Mouse (Mus musculus): Measurements from ENCODE around the gene Cdk18. TPM values are rescaled to one million over a fixed set of nuclear protein-coding genes. Genes with fewer than 3 reads are reported as not detected.

Cdk18 gene
- total and polyA plus RNA-seq, 3 experiments: 0.32 to 2.5 (median 1.1) TPM

DNA sequence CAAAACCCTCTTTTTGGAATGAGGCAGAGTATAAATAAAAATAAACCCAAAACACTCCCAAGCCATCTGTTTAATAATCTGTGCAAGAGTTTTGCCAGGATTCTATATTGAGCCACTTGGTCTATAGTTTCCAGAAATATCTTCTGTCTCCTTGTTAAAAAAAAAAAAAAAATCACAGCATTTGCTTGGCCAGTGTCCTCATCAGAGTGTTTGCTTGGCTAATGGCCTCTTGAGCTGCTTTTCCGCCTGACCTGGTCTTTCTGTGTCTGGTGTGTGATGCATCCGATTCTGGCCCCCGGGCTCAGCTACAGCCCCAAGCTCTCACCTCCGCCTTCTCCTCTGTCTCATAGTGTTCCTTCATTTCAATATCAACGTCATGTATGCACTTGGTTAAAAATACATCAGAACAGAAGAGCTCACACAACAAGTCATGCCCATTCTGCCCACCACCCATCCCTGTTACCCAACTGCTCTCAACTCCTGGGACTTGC lies 51.3 kb downstream of the Cdk18 start:
- peaks cover 5 to 19% of the 10 kb centered on the region in 2 experiments; a peak in 3 of 4 replicates for H3K4me1 ChIP-seq (ENCODE audit: control insufficient read depth in 1 of 2, insufficient read depth in 2 of 2)
- H3K4me3 ChIP-seq (replicated peaks in 1 of 3; ENCODE audit: low read depth in 2 of 3, low read length in 2 of 3, poor library complexity in 1 of 3): no peak overlapping the region
- no peak for DNase-seq (ENCODE audit: extremely low read depth)
- peaks cover 7% of the 10 kb centered on the region for H3K27me3 ChIP-seq (replicated peaks)
- H3K79me2 ChIP-seq (replicated peaks; ENCODE audit: control insufficient read depth, extremely low read depth, insufficient read depth, poor library complexity, severe bottlenecking): no peaks in the 10 kb centered on the region
- TF ChIP-seq GABPA (IDR thresholded peaks at IDR 0.05; ENCODE audit: insufficient replicate concordance, low read depth, low read length): no peak
- no peak for TF ChIP-seq JUN (IDR thresholded peaks at IDR 0.05; ENCODE audit: insufficient read depth, low read depth, low read length)
- no peak for TF ChIP-seq EP300 (IDR thresholded peaks at IDR 0.05; ENCODE audit: low read length)
- no peak for TF ChIP-seq SIN3A (IDR thresholded peaks at IDR 0.05; ENCODE audit: low read length)
- TF ChIP-seq SMC3 (IDR thresholded peaks at IDR 0.05; ENCODE audit: low read depth, low read length): no peak
- no peak for TF ChIP-seq CTCF (conservative IDR thresholded peaks at IDR 0.05 in 1 of 2, IDR thresholded peaks at IDR 0.05 in 1 of 2; ENCODE audit: low read depth in 2 of 2, low read length in 2 of 2)
- no peak for TF ChIP-seq JUND (conservative IDR thresholded peaks at IDR 0.05; ENCODE audit: low read depth, low read length)
- no peak for TF ChIP-seq ZNF384 (IDR thresholded peaks at IDR 0.05; ENCODE audit: low read depth, low read length)
- no peak for TF ChIP-seq POLR2A (IDR thresholded peaks at IDR 0.05; ENCODE audit: low read depth, low read length)
- no peak for TF ChIP-seq ETS1 (conservative IDR thresholded peaks at IDR 0.05; ENCODE audit: low read depth, low read length)
- no peak for TF ChIP-seq BHLHE40 (IDR thresholded peaks at IDR 0.05; ENCODE audit: low read depth, low read length)
- TF ChIP-seq IRF4 (IDR thresholded peaks at IDR 0.05; ENCODE audit: low read depth, low read length): no peak
- no peak for TF ChIP-seq CHD1 (IDR thresholded peaks at IDR 0.05; ENCODE audit: low read depth, low read length)
- no peak for TF ChIP-seq ELF1 (IDR thresholded peaks at IDR 0.05; ENCODE audit: low read depth, low read length)
- dilution Hi-C loops (cut with MboI; ENCODE audit: extremely low pct_ligation_motif_present, extremely low pct_unique_long_range_greater_than_20kb, low sequenced_read_pairs) (no loop called here), in situ Hi-C loops (cut with MboI; ENCODE audit: low pct_ligation_motif_present, low pct_unique_long_range_greater_than_20kb, low sequenced_read_pairs) (no loop called here)
- H3K4me2 ChIP-seq (ENCODE audit: insufficient read depth, low read depth, poor library complexity, severe bottlenecking): no peak overlapping the region
- no peaks in the 10 kb centered on the region for H3K9me3 ChIP-seq (replicated peaks; ENCODE audit: low read length)
- no peak overlapping the region for H3K27ac ChIP-seq (ENCODE audit: insufficient read depth, low read depth)
- H3K9ac ChIP-seq (ENCODE audit: insufficient read depth, low read depth): no peak overlapping the region
- no peaks in the 10 kb centered on the region for H3K36me3 ChIP-seq (replicated peaks in 1 of 2; ENCODE audit: control insufficient read depth in 1 of 2, insufficient read depth in 1 of 2, low read length in 1 of 2)

GRCm38 (mm10) chr1:132085181-132086049 lies 54.1 kb downstream of the Cdk18 start:
- H3K36me3 ChIP-seq (replicated peaks in 1 of 2; ENCODE audit: control insufficient read depth in 1 of 2, insufficient read depth in 1 of 2, low read length in 1 of 2): no peaks in the 10 kb centered on the region
- in situ Hi-C loops (cut with MboI; ENCODE audit: low pct_ligation_motif_present, low pct_unique_long_range_greater_than_20kb, low sequenced_read_pairs): no loop called here
- no peak for DNase-seq (ENCODE audit: extremely low read depth)
- H3K27me3 ChIP-seq (replicated peaks): peaks cover 7% of the 10 kb centered on the region
- H3K27ac ChIP-seq (ENCODE audit: insufficient read depth, low read depth): no peak overlapping the region
- H3K9ac ChIP-seq (ENCODE audit: insufficient read depth, low read depth): no peak overlapping the region
- no peak overlapping the region for H3K4me3 ChIP-seq (replicated peaks in 1 of 3; ENCODE audit: low read depth in 2 of 3, low read length in 2 of 3, poor library complexity in 1 of 3)
- dilution Hi-C loops (cut with MboI; ENCODE audit: extremely low pct_ligation_motif_present, extremely low pct_unique_long_range_greater_than_20kb, low sequenced_read_pairs): no loop called here
- no peaks in the 10 kb centered on the region for H3K79me2 ChIP-seq (replicated peaks; ENCODE audit: control insufficient read depth, extremely low read depth, insufficient read depth, poor library complexity, severe bottlenecking)
- peaks cover 7% of the 10 kb centered on the region for H3K9me3 ChIP-seq (replicated peaks; ENCODE audit: low read length)
- no peak overlapping the region for H3K4me2 ChIP-seq (ENCODE audit: insufficient read depth, low read depth, poor library complexity, severe bottlenecking)
- TF ChIP-seq TCF12 (IDR thresholded peaks at IDR 0.05; ENCODE audit: low read depth, low read length) (no peak), NELFE (IDR thresholded peaks at IDR 0.05; ENCODE audit: low read depth, low read length) (no peak), ETS1 (conservative IDR thresholded peaks at IDR 0.05; ENCODE audit: low read depth, low read length) (no peak), SMC3 (IDR thresholded peaks at IDR 0.05; ENCODE audit: low read depth, low read length) (no peak), PAX5 (IDR thresholded peaks at IDR 0.05; ENCODE audit: low read length) (no peak), GABPA (IDR thresholded peaks at IDR 0.05; ENCODE audit: insufficient replicate concordance, low read depth, low read length) (no peak), RCOR1 (conservative IDR thresholded peaks at IDR 0.05; ENCODE audit: low read depth, low read length) (no peak), BHLHE40 (IDR thresholded peaks at IDR 0.05; ENCODE audit: low read depth, low read length) (no peak), SIN3A (IDR thresholded peaks at IDR 0.05; ENCODE audit: low read length) (no peak), CTCF (conservative IDR thresholded peaks at IDR 0.05 in 1 of 2, IDR thresholded peaks at IDR 0.05 in 1 of 2; ENCODE audit: low read depth in 2 of 2, low read length in 2 of 2) (no peak), MXI1 (IDR thresholded peaks at IDR 0.05; ENCODE audit: low read depth, low read length) (no peak), HCFC1 (IDR thresholded peaks at IDR 0.05; ENCODE audit: low read depth, low read length) (no peak), MYC (IDR thresholded peaks at IDR 0.05; ENCODE audit: low read depth, low read length) (no peak), IRF4 (IDR thresholded peaks at IDR 0.05; ENCODE audit: low read depth, low read length) (no peak), JUN (IDR thresholded peaks at IDR 0.05; ENCODE audit: insufficient read depth, low read depth, low read length) (no peak), ZC3H11A (IDR thresholded peaks at IDR 0.05; ENCODE audit: low read depth, low read length) (no peak), UBTF (IDR thresholded peaks at IDR 0.05; ENCODE audit: low read depth, low read length) (no peak), ZKSCAN1 (IDR thresholded peaks at IDR 0.05; ENCODE audit: borderline replicate concordance, low read depth, low read length) (no peak), EP300 (IDR thresholded peaks at IDR 0.05; ENCODE audit: low read length) (no peak), MAFK (IDR thresholded peaks at IDR 0.05; ENCODE audit: insufficient replicate concordance, low read length) (no peak)
- peaks cover 4 to 11% of the 10 kb centered on the region in 2 experiments; a peak in 2 of 4 replicates for H3K4me1 ChIP-seq (ENCODE audit: control insufficient read depth in 1 of 2, insufficient read depth in 2 of 2)

Data from CH12.LX (cell line).